Mouse (Mus musculus) subcutaneous adipose tissue, adult 2 months (tissue): ENCODE measurements around the gene Faf1. TPM values are rescaled to one million over a fixed set of nuclear protein-coding genes. Genes with fewer than 3 reads are reported as not detected.

Source experiments
- polyA plus RNA-seq: library from polyadenylated mRNA; depleted of rRNA; stranded (reverse); fragments of >200 nt; gene quantifications from 2 replicates; pipeline ENCODE4 v1.2.3, GENCODE M21; 2012; ENCODE audit warnings: low replicate concordance; rRNA removed

Gene Faf1
- polyA plus RNA-seq, result 10.0 TPM in 2 replicates

DNA sequence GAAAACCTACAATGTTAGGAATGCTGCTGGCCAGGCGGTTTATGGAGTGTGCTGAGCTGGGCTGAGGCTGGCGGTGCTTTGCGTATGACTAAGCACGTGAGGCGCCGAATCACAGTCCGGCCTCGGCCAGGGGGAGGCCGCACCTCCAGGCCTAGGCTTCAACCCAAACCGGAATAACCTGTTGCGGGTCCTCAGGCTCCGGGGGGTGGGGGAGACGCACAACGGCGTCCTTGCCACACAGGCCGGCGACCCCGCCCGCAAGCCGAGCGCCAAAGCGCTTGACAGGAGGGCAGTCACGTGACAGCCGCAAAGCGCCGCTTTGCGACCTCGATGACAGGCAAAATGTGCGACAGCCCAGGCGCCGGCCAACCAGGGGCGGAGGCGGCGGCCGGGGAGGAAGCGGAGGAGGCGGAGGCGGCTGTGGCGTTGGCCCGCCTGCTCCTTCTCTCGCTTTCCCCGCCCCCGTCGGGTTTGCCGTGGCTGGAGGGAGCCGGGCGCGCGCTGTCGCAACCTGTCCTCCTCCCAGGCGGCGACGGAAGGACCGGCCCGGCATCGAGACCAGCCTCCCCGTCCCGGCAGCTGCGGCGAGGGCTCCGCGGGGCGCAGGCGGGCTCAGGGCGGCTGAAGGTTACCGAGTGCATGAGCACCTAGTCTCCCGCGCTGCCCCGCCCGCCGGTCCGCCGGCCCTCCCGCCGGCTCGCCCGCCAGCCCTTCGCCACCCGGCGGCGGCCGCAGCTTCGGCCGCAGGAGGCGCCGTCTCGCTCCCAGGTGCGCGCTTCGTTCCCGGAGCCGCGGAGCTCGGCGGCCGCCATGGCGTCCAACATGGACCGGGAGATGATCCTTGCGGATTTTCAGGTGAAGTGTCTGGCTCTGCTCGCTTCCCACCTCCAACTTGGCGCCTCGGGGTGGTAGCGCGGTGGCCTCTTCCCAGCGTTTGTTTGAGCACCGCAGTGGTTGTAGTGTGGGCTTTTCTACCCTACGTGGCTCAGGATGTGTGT, at the start of gene Faf1:
Gene Faf1 (plus strand): TSS at position 371 of the 998 bp plus-strand sequence.

DNA sequence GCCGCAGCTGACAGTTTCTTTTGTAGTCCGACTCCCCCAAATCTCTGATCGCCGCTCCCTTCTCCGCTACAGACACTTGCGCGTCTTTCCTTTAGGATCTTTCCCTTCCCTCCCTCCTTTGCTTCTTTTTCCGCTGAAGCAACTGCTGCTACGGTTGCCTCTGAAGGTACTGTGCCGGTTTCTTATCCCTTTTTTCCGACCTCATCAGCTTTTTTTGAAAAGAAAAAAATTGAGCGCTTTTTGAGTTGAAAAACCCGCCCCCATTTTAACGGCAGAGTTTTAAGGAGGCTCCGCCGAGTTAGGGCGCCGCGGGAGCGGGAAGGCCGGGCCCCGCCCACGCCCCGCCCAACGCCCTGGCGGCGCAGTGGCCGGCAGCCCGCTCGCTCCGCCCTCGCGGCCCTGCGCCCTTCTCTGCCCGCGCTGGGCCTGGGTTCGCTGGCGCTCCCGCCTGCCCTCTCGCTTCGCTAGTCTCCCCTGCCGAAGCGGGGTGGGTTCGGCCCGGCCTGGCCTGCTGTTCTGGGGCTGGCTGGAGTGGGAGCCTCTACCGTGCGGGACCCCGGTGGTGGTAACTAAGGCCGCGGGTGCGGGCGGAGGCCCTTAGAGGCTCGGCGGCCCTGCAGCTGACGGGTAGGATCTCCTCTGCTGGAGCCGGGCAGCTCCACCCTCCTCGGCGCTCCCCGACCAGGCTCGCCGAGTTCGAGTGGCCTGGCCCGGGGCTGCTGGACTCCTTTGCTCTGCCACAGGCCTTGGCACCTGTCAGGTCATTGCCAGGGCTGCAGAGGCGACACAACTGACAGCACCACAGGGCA, 9.7 kb upstream of the Faf1 start, which contains the start of gene Cdkn2c:
Gene Cdkn2c (minus strand): TSS at position 729 of the 809 bp plus-strand sequence.

DNA sequence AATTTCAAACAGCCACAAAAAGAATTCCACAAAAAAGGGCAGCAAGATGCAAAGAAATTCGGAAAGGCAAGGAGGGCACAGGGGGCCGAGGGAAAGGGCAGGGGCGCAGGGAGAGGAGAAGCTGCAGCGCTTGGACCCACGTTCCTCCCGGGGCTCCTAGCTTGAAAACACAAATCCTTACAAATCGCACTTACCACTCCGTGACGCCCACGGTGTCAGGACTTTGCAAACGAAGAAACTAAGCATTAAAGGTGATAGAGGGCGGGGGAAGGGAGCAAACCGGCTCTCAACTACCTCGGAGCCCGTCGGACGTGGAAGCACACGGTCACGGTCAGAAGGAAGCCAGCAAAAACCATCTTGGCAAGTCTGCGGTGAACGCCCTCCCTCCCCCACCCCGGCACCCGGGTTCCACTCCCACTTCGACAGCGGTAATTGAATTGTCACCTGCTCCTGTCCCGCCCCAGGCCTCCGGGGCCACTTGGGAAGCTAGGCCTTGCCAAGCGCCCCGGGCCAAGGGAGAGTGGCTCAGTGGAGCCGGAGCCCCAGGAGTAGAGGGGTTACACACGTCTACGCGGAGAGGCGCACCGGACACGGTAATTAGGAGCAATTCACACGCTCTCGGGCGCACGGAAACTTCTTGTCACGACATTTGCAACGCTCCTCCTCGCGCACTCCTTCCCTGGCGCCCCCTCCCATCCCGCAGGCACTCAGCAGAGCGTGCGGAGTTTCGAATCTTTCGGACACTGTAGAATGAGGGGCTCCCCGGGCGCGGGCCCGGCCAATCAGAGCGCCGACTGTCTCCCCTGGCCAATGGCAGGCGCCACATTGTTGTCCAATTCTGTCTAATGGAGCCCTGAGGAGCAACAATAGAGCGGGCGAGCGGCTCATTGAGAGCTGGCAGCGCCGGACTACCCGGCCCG, 301.0 kb downstream of the Faf1 start, which contains the start of gene Dmrta2:
Gene Dmrta2 (plus strand): TSS at position 906 of the 920 bp plus-strand sequence.

Other genes with a start within 250 kb of the Faf1 start
- gene Rnf11, start 191.9 kb upstream of the Faf1 start, polyA plus RNA-seq, result 53.9 and 83.0 TPM in 2 replicates
- gene 4930522H14Rik, start 145.3 kb upstream of the Faf1 start, polyA plus RNA-seq, result not detected in 2 replicates
- 47.5 and 150 TPM in 2 replicates for gene Cdkn2c, start 9.4 kb upstream of the Faf1 start, polyA plus RNA-seq